18 mouse cellular contexts compared by ENCODE assay signal in genomic region chr1:119685773-119686558, GRCm38 (mm10). TPM values are rescaled to one million over a fixed set of nuclear protein-coding genes. Genes with fewer than 3 reads are reported as not detected.
A peak's percentile ranks its signal among the peaks of the same experiment; 100 is the strongest.
DNase-seq lines count a peak whose midpoint lies in the region; ATAC-seq and TF ChIP-seq lines count a peak whose summit lies in the region.
"Had no signal": no experiment of that assay in that cellular context is flagged by ENCODE, and none has a peak within 500 bp of the region (broad histone marks: within the 10 kb centered on the region; RNA-seq: fewer than 3 reads in every experiment).

No protein-coding gene starts in this region.

- WGBS in lung, embryonic 14.5 days = 79% methylated on average over 3 of the region's 3 CpGs
- 74% methylated on average over 3 of the region's 3 CpGs for WGBS in liver, embryonic 16.5 days (ENCODE audit: insufficient replicate concordance)

- no peak overlapping the region for H3K4me3 ChIP-seq in lung, embryonic 14.5 days (ENCODE audit: low read depth, low read length)
- no peak overlapping the region for H3K4me3 ChIP-seq in liver, embryonic 16.5 days (ENCODE audit: low read depth, low read length)
- H3K4me3 ChIP-seq: hindbrain, embryonic 15.5 days had no signal

- H3K4me2 ChIP-seq in lung, embryonic 14.5 days = no peak overlapping the region
- H3K4me2 ChIP-seq in liver, embryonic 16.5 days (ENCODE audit: low read depth, low read length) = no peak overlapping the region
- H3K4me2 ChIP-seq: hindbrain, embryonic 15.5 days; midbrain, embryonic 11.5 days had no signal

- no peak overlapping the region for H3K9ac ChIP-seq in lung, embryonic 14.5 days
- H3K9ac ChIP-seq in liver, embryonic 16.5 days (ENCODE audit: low read depth, low read length) = no peak overlapping the region
- H3K9ac ChIP-seq: hindbrain, embryonic 15.5 days had no signal

- ATAC-seq in lung, embryonic 14.5 days (ENCODE audit: insufficient read depth) = peak; percentile 73; the same call in 1 of the 2 replicates
- ATAC-seq in liver, embryonic 16.5 days (ENCODE audit: low read depth) = peak; percentile 63
- ATAC-seq in frontal cortex, adult (ENCODE audit: low TSS enrichment) = no peak

- TF ChIP-seq CTCF in lung, embryonic 14.5 days (IDR thresholded peaks at IDR 0.05; ENCODE audit: low read depth) = no peak

- H3K27ac ChIP-seq in lung, embryonic 14.5 days (ENCODE audit: low read depth) = peak overlapping the region; percentile 21; the same call in 1 of the 2 replicates
- H3K27ac ChIP-seq in liver, embryonic 16.5 days (ENCODE audit: low read length) = no peak overlapping the region
- H3K27ac ChIP-seq: hindbrain, embryonic 15.5 days had no signal

- no peaks in the 10 kb centered on the region for H3K27me3 ChIP-seq in lung, embryonic 14.5 days (ENCODE audit: insufficient read depth, low read length)
- no peaks in the 10 kb centered on the region for H3K27me3 ChIP-seq in liver, embryonic 16.5 days (ENCODE audit: control insufficient read depth, insufficient read depth, low read depth, low read length)
- H3K27me3 ChIP-seq: hindbrain, embryonic 15.5 days had no signal

- peak; percentile 80 for DNase-seq in lung, embryonic 14.5 days
- DNase-seq in lung, postnatal 36 days = no peak
- peak; percentile 26 for DNase-seq in MEL-GATA-1-ER (ENCODE audit: extremely low read depth, low read depth)
- DNase-seq in c-Kit-positive CD71-positive TER-119-positive erythroid progenitor cells, embryonic 14.5 days (ENCODE audit: low spot score) = peak; percentile 37
- DNase-seq in spleen, postnatal 4 days (ENCODE audit: low spot score in 2 of 2) = no peak
- DNase-seq: adrenal gland, postnatal 14 days; cerebellum, adult 8-10 months; gastrocnemius, postnatal 25 days; heart, postnatal 10 days; kidney, adult 2 months; kidney, postnatal 36 days; lung, adult 18-20 months; right cerebral cortex, postnatal 25 days; thymus, postnatal 14 days had no signal

- no peaks in the 10 kb centered on the region for H3K9me3 ChIP-seq in lung, embryonic 14.5 days (ENCODE audit: low read depth, low read length)
- H3K9me3 ChIP-seq in liver, embryonic 16.5 days (replicated peaks; ENCODE audit: control insufficient read depth, low read length) = no peaks in the 10 kb centered on the region
- H3K9me3 ChIP-seq: hindbrain, embryonic 15.5 days had no signal

- H3K36me3 ChIP-seq in lung, embryonic 14.5 days (ENCODE audit: insufficient read depth) = peaks cover 22% of the 10 kb centered on the region; the same call in 1 of the 2 replicates
- no peaks in the 10 kb centered on the region for H3K36me3 ChIP-seq in liver, embryonic 16.5 days (ENCODE audit: control insufficient read depth, insufficient read depth)

- H3K4me1 ChIP-seq in lung, embryonic 14.5 days (ENCODE audit: insufficient read depth) = no peaks in the 10 kb centered on the region
- no peaks in the 10 kb centered on the region; the same call in 1 of the 2 replicates for H3K4me1 ChIP-seq in liver, embryonic 16.5 days (ENCODE audit: control insufficient read depth, low read depth, low read length)
- H3K4me1 ChIP-seq: hindbrain, embryonic 15.5 days had no signal

RNA-seq across cellular contexts. Expression of gene Epb41l5, which starts 37.2 kb away (rescaled TPM):
- 49.9 and 55.7 TPM in 2 replicates for polyA plus RNA-seq in lung, embryonic 14.5 days (2014; fragmentation: Nextera tagmentation; extraction: Ambion mirVana)
- 24.7 and 26.4 TPM in 2 replicates for polyA plus RNA-seq in liver, embryonic 16.5 days (2015; fragmentation: Nextera tagmentation; extraction: Ambion mirVana)

Comparison
In these comparisons a context has a peak if more than half of its experiments do, and no peak if none do; other contexts are left out.
1. DNase-seq: peak in lung, embryonic 14.5 days (single experiment), MEL-GATA-1-ER (single experiment) and c-Kit-positive CD71-positive TER-119-positive erythroid progenitor cells, embryonic 14.5 days (single experiment); none in lung, postnatal 36 days (single experiment) and spleen, postnatal 4 days (0 of 2).